Mouse (Mus musculus): ENCODE results near the gene Krt27.

DNA sequence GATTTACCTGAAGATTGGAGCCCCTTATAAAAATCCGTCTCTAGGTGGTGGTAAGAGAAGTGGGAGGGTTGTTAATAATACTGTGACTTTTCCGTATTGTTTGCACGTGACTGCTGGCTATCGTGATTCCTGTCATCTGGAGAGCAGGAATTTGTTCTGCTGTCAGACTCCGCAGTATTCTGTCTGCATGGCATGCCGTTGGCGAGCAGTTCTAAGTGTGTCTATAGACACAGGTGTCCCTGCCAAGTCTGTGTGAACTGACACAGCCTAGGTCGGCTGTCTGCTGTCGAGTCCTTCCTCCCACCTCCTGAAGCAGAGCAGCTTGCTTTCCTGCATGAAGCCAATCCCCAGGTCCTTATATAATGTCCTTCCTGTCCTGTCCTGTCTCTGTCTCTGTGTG lies 31.8 kb downstream of the Krt27 start:
- TF ChIP-seq CTCF (conservative IDR thresholded peaks at IDR 0.05; ENCODE audit: insufficient read depth, insufficient read length, low read depth, low read length) = no peak
- TF ChIP-seq POLR2A (IDR thresholded peaks at IDR 0.05; ENCODE audit: low read depth, low read length) = no peak
